Mouse (Mus musculus) G1E (cell line): ENCODE measurements around the gene Vax2.

ENCODE experiments used
- CTCF ChIP-seq: IDR thresholded peaks from 2 replicates; pipeline ENCODE4 v1.5.1; 2012; ENCODE audit warnings: low read depth, low read length, inconsistent platforms, mixed read lengths
- GATA2 ChIP-seq: IDR thresholded peaks from 2 replicates; pipeline ENCODE4 v1.6.1; 2012; ENCODE audit warnings: low read depth, low read length, inconsistent platforms, borderline replicate concordance
- POLR2AphosphoS5 ChIP-seq: IDR thresholded peaks from 2 replicates; pipeline ENCODE4 v1.6.1; 2012; ENCODE audit warnings: low read depth, low read length, inconsistent platforms; ENCODE audit not compliant: insufficient replicate concordance
- TAL1 ChIP-seq: conservative IDR thresholded peaks from 2 replicates; pipeline ENCODE4 v1.6.1; 2012; ENCODE audit warnings: low read depth, low read length, inconsistent platforms, mixed read lengths

DNA sequence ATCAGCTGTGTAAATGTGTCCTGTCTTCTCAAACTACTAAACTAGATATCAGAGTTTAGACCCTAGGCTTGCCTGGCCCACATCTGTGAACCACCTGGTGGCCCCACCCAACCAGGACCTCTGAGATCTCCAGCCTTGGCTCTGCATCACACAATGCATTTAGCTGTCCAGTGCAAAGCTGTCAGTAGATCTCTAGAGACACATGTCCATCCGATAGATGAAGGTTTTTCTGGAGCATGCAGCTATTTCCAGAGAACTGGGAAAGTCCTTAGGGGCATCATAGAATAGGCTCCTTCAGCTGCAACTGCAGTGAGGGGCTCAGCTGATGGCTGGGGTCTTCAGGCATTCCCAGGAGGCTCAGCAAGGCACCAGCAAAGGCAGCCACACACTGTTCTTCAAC lies 6.8 kb upstream of the Vax2 start:
- TF ChIP-seq GATA2 (no peak), CTCF (no peak), POLR2AphosphoS5 (no peak), TAL1 (no peak)
